Mouse (Mus musculus) MEL (cell line): Measurements from ENCODE around the gene Phf12. TPM values are rescaled to one million over a fixed set of nuclear protein-coding genes. Genes with fewer than 3 reads are reported as not detected.

Experiments used
- DNase-seq: peaks from one replicate; pipeline ENCODE4 v3.0.0; 2011; ENCODE audit warnings: low read depth, low spot score
- H3K27ac ChIP-seq: 2 replicates; pipeline ENCODE4 v1.5.1; 2012; ENCODE audit warnings: low read depth, mild to moderate bottlenecking, control low read depth, low read length, moderate library complexity; ENCODE audit not compliant: control insufficient read depth
- H3K27me3 ChIP-seq, 2 experiments: fragments of 150-350 bp in 1 of 2; sonication (generic) in 1 of 2; 2 replicates each; pipeline ENCODE4 v1.6.1; 2012; ENCODE audit warnings: low read length in 2 of 2, mild to moderate bottlenecking in 2 of 2, improper control_type of control experiment in 1 of 2, moderate library complexity in 1 of 2; ENCODE audit not compliant: insufficient read depth in 2 of 2, control insufficient read depth in 1 of 2
- H3K36me3 ChIP-seq, 2 experiments: 2 replicates each; pipeline ENCODE4 v1.6.1; 2012 to 2014; ENCODE audit warnings: low read length in 2 of 2, improper control_type of control experiment in 1 of 2, inconsistent platforms in 1 of 2, mild to moderate bottlenecking in 1 of 2; ENCODE audit not compliant: insufficient read depth in 2 of 2, control insufficient read depth in 1 of 2
- H3K4me1 ChIP-seq, 2 experiments: fragments of 150-350 bp in 1 of 2; sonication (generic) in 1 of 2; 2 replicates each; pipeline ENCODE4 v1.6.1; 2012; ENCODE audit warnings: low read length in 2 of 2, improper control_type of control experiment in 1 of 2, mild to moderate bottlenecking in 1 of 2; ENCODE audit not compliant: insufficient read depth in 2 of 2, control insufficient read depth in 1 of 2
- H3K4me3 ChIP-seq, 2 experiments: fragments of 150-350 bp in 1 of 2; sonication (generic) in 1 of 2; 2 replicates each; pipeline ENCODE4 v1.5.1; 2012; ENCODE audit warnings: low read depth in 2 of 2, low read length in 2 of 2, mild to moderate bottlenecking in 2 of 2, moderate library complexity in 2 of 2, control low read depth in 1 of 2, improper control_type of control experiment in 1 of 2; ENCODE audit not compliant: control insufficient read depth in 1 of 2, insufficient read depth in 1 of 2
- H3K79me2 ChIP-seq: 2 replicates; pipeline ENCODE4 v1.6.1; 2012; ENCODE audit warnings: mild to moderate bottlenecking, low read length, moderate library complexity; ENCODE audit not compliant: control insufficient read depth, poor library complexity, insufficient read depth
- H3K9ac ChIP-seq: 2 replicates; pipeline ENCODE4 v1.6.1; 2012; ENCODE audit warnings: low read depth, mild to moderate bottlenecking, control low read depth, low read length, moderate library complexity; ENCODE audit not compliant: control insufficient read depth, poor library complexity, severe bottlenecking
- H3K9me3 ChIP-seq: fragments of 150-350 bp; sonication (generic); replicated peaks from 2 replicates; pipeline ENCODE4 v1.6.1; 2012; ENCODE audit warnings: mild to moderate bottlenecking, low read length, improper control_type of control experiment, moderate library complexity; ENCODE audit not compliant: insufficient read depth
- BHLHE40 ChIP-seq: IDR thresholded peaks from 2 replicates; pipeline ENCODE4 v1.6.1; 2012; ENCODE audit warnings: low read depth, mild to moderate bottlenecking, inconsistent platforms, low read length, improper control_type of control experiment, borderline replicate concordance
- CHD1 ChIP-seq: IDR thresholded peaks from 2 replicates; pipeline ENCODE4 v1.6.1; 2012; ENCODE audit warnings: low read depth, mild to moderate bottlenecking, inconsistent platforms, low read length, improper control_type of control experiment
- CHD2 ChIP-seq: IDR thresholded peaks from 2 replicates; pipeline ENCODE4 v1.6.1; 2011; ENCODE audit warnings: low read length, improper control_type of control experiment
- EP300 ChIP-seq, 2 experiments: IDR thresholded peaks; 2 replicates each; pipeline ENCODE4 v1.6.1; 2011; ENCODE audit warnings: improper control_type of control experiment in 2 of 2, low read length in 2 of 2, low read depth in 1 of 2, mild to moderate bottlenecking in 1 of 2
- ETS1 ChIP-seq: IDR thresholded peaks from 2 replicates; pipeline ENCODE4 v1.6.1; 2012; ENCODE audit warnings: low read depth, mild to moderate bottlenecking, inconsistent platforms, low read length, improper control_type of control experiment, moderate library complexity
- MAZ ChIP-seq: IDR thresholded peaks from 2 replicates; pipeline ENCODE4 v1.6.1; 2012; ENCODE audit warnings: low read depth, mild to moderate bottlenecking, inconsistent platforms, low read length, improper control_type of control experiment
- MXI1 ChIP-seq: IDR thresholded peaks from 2 replicates; pipeline ENCODE4 v1.6.1; 2011; ENCODE audit warnings: mild to moderate bottlenecking, low read depth, low read length, improper control_type of control experiment
- MYC ChIP-seq: IDR thresholded peaks from 2 replicates; pipeline ENCODE4 v1.6.1; 2011; ENCODE audit warnings: low read depth, mild to moderate bottlenecking, low read length, improper control_type of control experiment, moderate library complexity
- NELFE ChIP-seq: IDR thresholded peaks from 2 replicates; pipeline ENCODE4 v1.6.1; 2011; ENCODE audit warnings: low read depth, low read length, improper control_type of control experiment
- POLR2AphosphoS2 ChIP-seq: IDR thresholded peaks from 2 replicates; pipeline ENCODE4 v1.6.1; 2011; ENCODE audit warnings: low read length, improper control_type of control experiment
- RAD21 ChIP-seq: IDR thresholded peaks from 2 replicates; pipeline ENCODE4 v1.6.1; 2011; ENCODE audit warnings: mild to moderate bottlenecking, low read depth, low read length, improper control_type of control experiment
- TBP ChIP-seq: IDR thresholded peaks from 2 replicates; pipeline ENCODE4 v1.8.0; 2011; ENCODE audit warnings: low read depth, low read length, improper control_type of control experiment
- TCF12 ChIP-seq: IDR thresholded peaks from 2 replicates; pipeline ENCODE4 v1.6.1; 2014; ENCODE audit warnings: low read depth, mild to moderate bottlenecking, inconsistent platforms, low read length, improper control_type of control experiment, moderate library complexity
- polyA plus RNA-seq, 2 experiments: library from polyadenylated mRNA; stranded (reverse) in 1 of 2; unstranded in 1 of 2; fragments of >175 nt in 1 of 2; fragments of >200 nt in 1 of 2; gene quantifications; 2 replicates each; pipeline versions ENCODE4 v1.2.1 to v1.2.4; 2012; ENCODE audit warnings: low replicate concordance in 2 of 2, low read depth in 1 of 2; ENCODE audit not compliant: insufficient read length in 2 of 2, insufficient read depth in 1 of 2, missing spikeins in 1 of 2
- total RNA-seq: library from RNA; depleted of rRNA; stranded (reverse); fragments of 300-350 nt; gene quantifications from 2 replicates; pipeline ENCODE4 v1.2.3, GENCODE M21; 2012; rRNA removed

Gene Phf12
- total and polyA plus RNA-seq, 3 experiments, result 20.7 to 56.9 (median 43.8) TPM

DNA sequence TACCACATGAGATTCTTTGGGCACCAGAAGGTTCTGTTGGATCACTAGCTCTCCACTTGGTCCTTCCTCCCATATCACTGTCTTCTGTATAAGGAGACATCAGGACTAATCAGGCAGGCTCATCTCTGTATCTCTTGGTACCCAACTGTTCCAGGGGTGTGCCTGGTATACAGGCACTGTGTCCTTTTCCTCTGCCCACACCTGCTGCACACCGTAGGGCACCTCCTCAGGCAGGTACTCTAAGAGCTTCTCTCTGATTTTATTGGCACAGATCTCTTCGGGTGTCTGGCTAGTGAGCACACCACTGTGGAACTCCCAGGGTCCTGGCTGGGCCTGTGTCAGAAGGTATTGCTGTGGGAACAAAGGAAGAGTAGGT is 91.7 kb downstream of the Phf12 start:
- no peak for DNase-seq
- H3K9me3 ChIP-seq, result no peaks in the 10 kb centered on the region
- peaks cover 20 to 50% of the 10 kb centered on the region in 2 experiments for H3K4me1 ChIP-seq
- no peak overlapping the region for H3K4me3 ChIP-seq
- peaks cover 15 to 49% of the 10 kb centered on the region in 2 experiments for H3K36me3 ChIP-seq
- H3K79me2 ChIP-seq, result peaks cover 11% of the 10 kb centered on the region
- TF ChIP-seq TCF12, result no peak
- no peak for TF ChIP-seq CHD2
- TF ChIP-seq RAD21, result no peak
- TF ChIP-seq NELFE, result no peak
- no peak for TF ChIP-seq MXI1
- TF ChIP-seq EP300 (IDR thresholded peaks at IDR 0.05; ENCODE audit: low read depth in 1 of 2, low read length in 2 of 2), result no peak
- TF ChIP-seq MAZ, result no peak
- TF ChIP-seq BHLHE40, result no peak
- no peak for TF ChIP-seq ETS1
- TF ChIP-seq MYC, result no peak
- TF ChIP-seq, all 39 proteins: peak for 0
- no peak overlapping the region for H3K27ac ChIP-seq
- no peak overlapping the region for H3K9ac ChIP-seq
- H3K27me3 ChIP-seq, result no peaks in the 10 kb centered on the region

- H3K9me3 ChIP-seq, result no peaks in the 10 kb centered on the region
- TF ChIP-seq EP300 (IDR thresholded peaks at IDR 0.05; ENCODE audit: low read depth in 1 of 2, low read length in 2 of 2) (no peak), POLR2AphosphoS2 (no peak), TBP (no peak), CHD1 (no peak), BHLHE40 (no peak)
- no peak overlapping the region for H3K4me3 ChIP-seq
- H3K27me3 ChIP-seq, result no peaks in the 10 kb centered on the region
- peaks cover 20 to 48% of the 10 kb centered on the region in 2 experiments for H3K4me1 ChIP-seq
- no peak overlapping the region for H3K9ac ChIP-seq
- peaks cover 15 to 49% of the 10 kb centered on the region in 2 experiments for H3K36me3 ChIP-seq
- no peak overlapping the region for H3K27ac ChIP-seq
- H3K79me2 ChIP-seq, result peaks cover 14% of the 10 kb centered on the region
- DNase-seq, result no peak
Observed at GRCm38 (mm10) chr11:78074666-78075065, 92.1 kb downstream of the Phf12 start.

Other genes starting within 250 kb of the Phf12 start
- 10.8 and 13.1 TPM in 2 replicates for gene Myo18a, start 219.5 kb upstream of the Phf12 start, total RNA-seq
- 10 to 100 TPM in 1 of 2 experiments, not detected in 1; 18.0 TPM for gene Myo18a, start 219.5 kb upstream of the Phf12 start, polyA plus RNA-seq
- 0.16 and 0.35 TPM in 2 replicates for gene Gm10277, start 195.0 kb upstream of the Phf12 start, total RNA-seq
- gene Gm10277, start 195.0 kb upstream of the Phf12 start, polyA plus RNA-seq, result under 1 TPM in 1 of 2 experiments, not detected in 1; 0.19 TPM
- gene Pipox, start 88.7 kb upstream of the Phf12 start, total RNA-seq, result not detected in 2 replicates
- not detected for gene Pipox, start 88.7 kb upstream of the Phf12 start, polyA plus RNA-seq
- gene Sez6, start 52.0 kb upstream of the Phf12 start, total RNA-seq, result 0.04 and 0.07 TPM in 2 replicates
- not detected for gene Sez6, start 52.0 kb upstream of the Phf12 start, polyA plus RNA-seq
- 30.1 and 36.7 TPM in 2 replicates for gene Dhrs13, start 49.5 kb downstream of the Phf12 start, total RNA-seq
- 10 to 100 TPM in 1 of 2 experiments, not detected in 1; 27.9 TPM for gene Dhrs13, start 49.5 kb downstream of the Phf12 start, polyA plus RNA-seq
- gene Flot2, start 55.2 kb downstream of the Phf12 start, total RNA-seq, result 0.08 TPM in 1 of 2 replicates, not detected in the other
- under 1 TPM in 1 of 2 experiments, not detected in 1; 0.15 TPM for gene Flot2, start 55.2 kb downstream of the Phf12 start, polyA plus RNA-seq
- 39.6 and 43.5 TPM in 2 replicates for gene Eral1, start 97.6 kb downstream of the Phf12 start, total RNA-seq
- gene Eral1, start 97.6 kb downstream of the Phf12 start, polyA plus RNA-seq, result 10 to 100 TPM in 1 of 2 experiments, not detected in 1; 38.4 TPM
- gene Fam222b, start 111.9 kb downstream of the Phf12 start, total RNA-seq, result 2.4 and 2.5 TPM in 2 replicates
- 1 to 10 TPM in 1 of 2 experiments, not detected in 1; 8.1 TPM for gene Fam222b, start 111.9 kb downstream of the Phf12 start, polyA plus RNA-seq
- 21.0 and 42.0 TPM in 2 replicates for gene Traf4, start 182.8 kb downstream of the Phf12 start, total RNA-seq
- gene Traf4, start 182.8 kb downstream of the Phf12 start, polyA plus RNA-seq, result 10 to 100 TPM in 1 of 2 experiments, not detected in 1; 34.4 TPM
- gene Nek8, start 193.9 kb downstream of the Phf12 start, total RNA-seq, result 6.0 and 7.5 TPM in 2 replicates
- 10 to 100 TPM in 1 of 2 experiments, not detected in 1; 10.1 TPM for gene Nek8, start 193.9 kb downstream of the Phf12 start, polyA plus RNA-seq
- 16.2 and 28.3 TPM in 2 replicates for gene Tlcd1, start 194.0 kb downstream of the Phf12 start, total RNA-seq
- 10 to 100 TPM in 1 of 2 experiments, not detected in 1; 23.3 TPM for gene Tlcd1, start 194.0 kb downstream of the Phf12 start, polyA plus RNA-seq
- gene Rpl23a, start 200.8 kb downstream of the Phf12 start, total RNA-seq, result 3,920 and 4,112 TPM in 2 replicates
- gene Rpl23a, start 200.8 kb downstream of the Phf12 start, polyA plus RNA-seq, result 1,000 to 10,000 TPM in 1 of 2 experiments, not detected in 1; 2,892 TPM
- gene Rab34, start 205.7 kb downstream of the Phf12 start, total RNA-seq, result 20.8 TPM in 2 replicates
- 10 to 100 TPM in 1 of 2 experiments, not detected in 1; 42.9 TPM for gene Rab34, start 205.7 kb downstream of the Phf12 start, polyA plus RNA-seq
- 0.15 and 0.16 TPM in 2 replicates for gene Proca1, start 210.6 kb downstream of the Phf12 start, total RNA-seq
- under 1 TPM in 1 of 2 experiments, not detected in 1; 0.54 TPM for gene Proca1, start 210.6 kb downstream of the Phf12 start, polyA plus RNA-seq